Mouse (Mus musculus): ENCODE measurements around the gene Rnf113a1. TPM values are rescaled to one million over a fixed set of nuclear protein-coding genes. Genes with fewer than 3 reads are reported as not detected.
"Not testable (repeated sequence)": the region's sequence is repeated elsewhere in the genome, so short reads cannot be mapped to it uniquely, and the experiment has no call there.

Rnf113a1 gene
- polyA plus RNA-seq, 1 experiment, result 4.5 TPM

GRCm38 (mm10) chrX:37198676-37199075 is 7.6 kb downstream of the Rnf113a1 start:
- Histone ChIP-seq H3K36me3 (ENCODE audit: control insufficient read depth, insufficient read depth) (no peaks in the 10 kb centered on the region), H3K79me3 (ENCODE audit: low read depth) (no peaks in the 10 kb centered on the region), H3K79me2 (ENCODE audit: control insufficient read depth, insufficient read depth) (no peaks in the 10 kb centered on the region), H3K4me3 (ENCODE audit: insufficient read depth, poor library complexity, severe bottlenecking) (no peak overlapping the region), H3ac (ENCODE audit: control insufficient read depth, insufficient read length, low read depth) (no peak overlapping the region), H3K27me3 (ENCODE audit: control insufficient read depth, insufficient read depth, insufficient read length) (no peaks in the 10 kb centered on the region)
- TF ChIP-seq MAX (IDR thresholded peaks at IDR 0.05) (no peak), FOSL1 (IDR thresholded peaks at IDR 0.05; ENCODE audit: insufficient read depth, low read length, poor library complexity, severe bottlenecking) (no peak), CTCF (IDR thresholded peaks at IDR 0.05; ENCODE audit: control insufficient read depth, insufficient read depth, insufficient read length) (no peak), MYOG (IDR thresholded peaks at IDR 0.05; ENCODE audit: control insufficient read depth, extremely low read depth, insufficient read length) (no peak), CEBPB (IDR thresholded peaks at IDR 0.05; ENCODE audit: low read depth) (no peak), MYOD1 (IDR thresholded peaks at IDR 0.05; ENCODE audit: control insufficient read depth, insufficient read length, low read depth) (no peak), USF1 (IDR thresholded peaks at IDR 0.05; ENCODE audit: low read depth) (no peak)

GRCm38 (mm10) chrX:37210941-37211340 is 19.9 kb downstream of the Rnf113a1 start, which contains the start of gene Gm9:
TSS of gene Gm9 (minus strand) at chrX:37211041.
- Histone ChIP-seq H3K79me2 (ENCODE audit: control insufficient read depth, insufficient read depth) (no peaks in the 10 kb centered on the region), H3K27me3 (ENCODE audit: control insufficient read depth, insufficient read depth, insufficient read length) (peaks cover 4% of the 10 kb centered on the region), H3K4me3 (ENCODE audit: insufficient read depth, poor library complexity, severe bottlenecking) (no peak within 1 kb of the TSS), H3K79me3 (ENCODE audit: low read depth) (no peaks in the 10 kb centered on the region), H3K36me3 (ENCODE audit: control insufficient read depth, insufficient read depth) (no peaks in the 10 kb centered on the region), H3ac (ENCODE audit: control insufficient read depth, insufficient read length, low read depth) (no peak within 1 kb of the TSS)
- no peak for TF ChIP-seq MYOG (IDR thresholded peaks at IDR 0.05; ENCODE audit: control insufficient read depth, extremely low read depth, insufficient read length)
- no peak for TF ChIP-seq CTCF (IDR thresholded peaks at IDR 0.05; ENCODE audit: control insufficient read depth, insufficient read depth, insufficient read length)
- no peak for TF ChIP-seq MAX (IDR thresholded peaks at IDR 0.05)
- TF ChIP-seq MYOD1 (IDR thresholded peaks at IDR 0.05; ENCODE audit: control insufficient read depth, insufficient read length, low read depth), result no peak
- TF ChIP-seq CEBPB (IDR thresholded peaks at IDR 0.05; ENCODE audit: low read depth), result no peak
- no peak for TF ChIP-seq FOSL1 (IDR thresholded peaks at IDR 0.05; ENCODE audit: insufficient read depth, low read length, poor library complexity, severe bottlenecking)
- no peak for TF ChIP-seq USF1 (IDR thresholded peaks at IDR 0.05; ENCODE audit: low read depth)

DNA sequence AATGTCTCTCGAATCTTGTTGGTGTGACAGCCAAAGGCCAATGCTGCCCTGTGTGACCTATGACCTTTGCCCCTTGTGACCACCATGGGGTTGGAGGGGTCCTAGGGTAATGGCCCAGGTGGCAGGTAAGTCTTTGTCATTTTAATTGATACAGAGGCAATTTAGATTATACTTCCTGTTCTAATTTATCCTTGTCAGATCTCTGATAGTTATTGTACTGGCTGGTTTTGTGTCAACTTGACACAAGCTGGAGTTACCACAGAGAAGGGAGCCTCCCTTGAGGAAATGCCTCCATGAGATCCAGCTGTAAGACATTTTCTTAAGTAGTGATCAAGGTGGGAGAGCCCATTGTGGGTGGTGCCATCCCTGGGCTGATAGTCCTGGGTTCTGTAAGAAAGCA is 31.1 kb downstream of the Rnf113a1 start, which contains the start of gene Rhox1:
Gene Rhox1, minus strand, starts transcription at position 101 of the 400 bp plus-strand sequence.
- H3K79me2 ChIP-seq (ENCODE audit: control insufficient read depth, insufficient read depth), result not testable (repeated sequence)

More for the DNA sequence above, 31.1 kb downstream of the Rnf113a1 start, which contains the start of gene Rhox1:
- not testable (repeated sequence) for H3K36me3 ChIP-seq (ENCODE audit: control insufficient read depth, insufficient read depth); H3K79me3 ChIP-seq (ENCODE audit: low read depth); H3K4me3 ChIP-seq (ENCODE audit: insufficient read depth, poor library complexity, severe bottlenecking); H3ac ChIP-seq (ENCODE audit: control insufficient read depth, insufficient read length, low read depth); H3K27me3 ChIP-seq (ENCODE audit: control insufficient read depth, insufficient read depth, insufficient read length)

Other genes starting within 250 kb of the Rnf113a1 start
- gene Sept6, start 199.5 kb upstream of the Rnf113a1 start, polyA plus RNA-seq (2012; fragmentation: generic; extraction: Trizol), result 18.7 TPM
- not detected for gene Sowahd, start 142.4 kb upstream of the Rnf113a1 start, polyA plus RNA-seq (2012; fragmentation: generic; extraction: Trizol)
- 2,645 TPM for gene Rpl39, start 105.8 kb upstream of the Rnf113a1 start, polyA plus RNA-seq (2012; fragmentation: generic; extraction: Trizol)
- 4.3 TPM for gene Upf3b, start 80.9 kb upstream of the Rnf113a1 start, polyA plus RNA-seq (2012; fragmentation: generic; extraction: Trizol)
- 3.2 TPM for gene Nkap, start 64.5 kb upstream of the Rnf113a1 start, polyA plus RNA-seq (2012; fragmentation: generic; extraction: Trizol)
- gene Akap14, start 22.4 kb upstream of the Rnf113a1 start, polyA plus RNA-seq (2012; fragmentation: generic; extraction: Trizol), result 0.04 TPM
- 254 TPM for gene Ndufa1, start 82 bp upstream of the Rnf113a1 start, polyA plus RNA-seq (2012; fragmentation: generic; extraction: Trizol)
- gene Gm9, start 19.8 kb downstream of the Rnf113a1 start, polyA plus RNA-seq (2012; fragmentation: generic; extraction: Trizol), result not detected
- not detected for gene Rhox1, start 31.0 kb downstream of the Rnf113a1 start, polyA plus RNA-seq (2012; fragmentation: generic; extraction: Trizol)
- gene Rhox2a, start 53.7 kb downstream of the Rnf113a1 start, polyA plus RNA-seq (2012; fragmentation: generic; extraction: Trizol), result not detected
- not detected for gene Rhox3a, start 58.7 kb downstream of the Rnf113a1 start, polyA plus RNA-seq (2012; fragmentation: generic; extraction: Trizol)
- gene Rhox4a, start 74.1 kb downstream of the Rnf113a1 start, polyA plus RNA-seq (2012; fragmentation: generic; extraction: Trizol), result not detected
- not detected for gene Rhox3a2, start 188.8 kb downstream of the Rnf113a1 start, polyA plus RNA-seq (2012; fragmentation: generic; extraction: Trizol)
- not detected for gene Rhox4a2, start 199.6 kb downstream of the Rnf113a1 start, polyA plus RNA-seq (2012; fragmentation: generic; extraction: Trizol)
- not detected for gene Rhox2b, start 220.8 kb downstream of the Rnf113a1 start, polyA plus RNA-seq (2012; fragmentation: generic; extraction: Trizol)
- not detected for gene Rhox4b, start 241.2 kb downstream of the Rnf113a1 start, polyA plus RNA-seq (2012; fragmentation: generic; extraction: Trizol)